Mouse (Mus musculus): ENCODE results near the gene Cmtm4.
"Not testable (repeated sequence)": the region's sequence is repeated elsewhere in the genome, so short reads cannot be mapped to it uniquely, and the experiment has no call there.

The Cmtm4 gene

DNA sequence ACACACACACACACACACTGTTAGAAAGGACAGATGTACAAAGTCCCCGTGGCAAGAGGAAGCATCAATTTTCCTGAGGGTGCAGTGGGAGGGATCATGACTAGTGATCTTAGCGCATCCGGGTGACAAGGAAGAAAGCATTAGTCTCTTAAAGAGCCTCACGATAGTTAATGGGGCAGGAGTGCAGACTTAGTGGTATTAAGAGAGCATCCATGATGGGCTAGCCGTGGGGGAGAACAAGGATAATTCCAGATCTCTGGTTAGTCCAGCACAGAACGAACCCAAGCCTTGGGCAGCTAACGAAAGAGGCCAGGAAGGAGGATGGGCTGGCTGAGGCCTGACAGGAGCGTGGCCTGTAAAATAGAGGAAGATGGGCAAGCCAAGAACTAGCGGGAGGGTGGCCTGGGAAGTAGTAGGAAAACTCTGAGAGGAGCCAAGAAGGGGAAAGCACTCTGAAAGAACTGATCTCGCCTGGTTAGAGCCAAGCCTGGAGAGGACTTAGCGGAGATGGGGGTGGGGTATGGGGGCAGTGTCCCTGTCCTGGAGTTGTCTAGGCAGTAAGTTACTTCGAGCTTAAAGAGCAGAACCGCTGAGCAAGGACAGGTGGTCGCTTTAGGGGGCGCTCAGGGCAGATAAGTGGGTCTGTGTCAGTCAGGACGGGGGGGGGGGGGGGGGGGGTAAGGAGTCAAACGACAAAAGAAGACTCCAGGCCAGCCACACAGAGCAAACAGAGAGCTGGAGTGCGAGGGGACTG lies 56.2 kb downstream of the Cmtm4 start, which contains the start of gene Cmtm3:
TSS of gene Cmtm3 (plus strand) at position 182 of the 754 bp plus-strand sequence.
- DNase-seq (ENCODE audit: low read depth, low spot score), result peak; percentile 26

DNA sequence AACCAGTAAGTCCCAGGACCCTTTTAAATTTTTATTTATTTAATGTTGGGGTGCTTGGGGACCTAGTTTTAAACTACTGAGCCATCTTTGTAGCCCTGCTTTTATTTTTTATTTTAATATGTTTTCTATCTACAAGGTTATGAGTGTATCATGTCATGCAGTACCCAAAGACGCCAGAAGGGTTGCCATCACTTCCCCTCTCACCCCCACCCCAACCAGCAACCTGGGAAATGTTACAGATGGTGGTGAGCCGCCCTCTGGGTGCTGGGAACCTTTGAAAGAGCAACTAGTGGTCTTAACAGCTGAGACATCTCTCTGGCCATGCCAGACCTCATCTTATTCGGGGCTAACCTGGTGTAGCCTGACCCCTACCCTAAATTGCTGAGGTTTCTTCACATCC lies 57.7 kb downstream of the Cmtm4 start:
- DNase-seq (ENCODE audit: low read depth, low spot score), result peak; percentile 24

DNA sequence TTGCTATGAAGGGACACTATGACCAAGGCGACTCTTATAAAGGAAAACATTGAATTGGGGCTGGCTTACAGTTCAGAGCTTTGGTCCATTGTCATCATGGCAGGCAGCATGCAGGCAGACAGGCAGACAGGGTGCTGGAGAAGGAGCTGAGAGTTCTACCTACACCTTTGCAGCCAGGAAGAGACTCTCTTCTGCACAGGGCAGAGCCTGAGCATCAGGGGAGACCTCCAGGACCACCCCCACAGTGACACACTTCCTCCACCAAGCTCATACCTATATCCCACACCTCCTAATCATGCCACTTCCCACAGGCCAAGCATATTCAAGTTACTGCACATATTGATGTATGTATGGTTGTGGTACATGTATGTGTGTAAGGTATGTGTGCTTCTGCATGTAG lies 58.8 kb downstream of the Cmtm4 start:
- no peak for DNase-seq (ENCODE audit: low read depth, low spot score)

- no peak for DNase-seq (ENCODE audit: low read depth, low spot score)
Observed at GRCm38 (mm10) chr8:104334196-104334595, 61.4 kb downstream of the Cmtm4 start.

DNA sequence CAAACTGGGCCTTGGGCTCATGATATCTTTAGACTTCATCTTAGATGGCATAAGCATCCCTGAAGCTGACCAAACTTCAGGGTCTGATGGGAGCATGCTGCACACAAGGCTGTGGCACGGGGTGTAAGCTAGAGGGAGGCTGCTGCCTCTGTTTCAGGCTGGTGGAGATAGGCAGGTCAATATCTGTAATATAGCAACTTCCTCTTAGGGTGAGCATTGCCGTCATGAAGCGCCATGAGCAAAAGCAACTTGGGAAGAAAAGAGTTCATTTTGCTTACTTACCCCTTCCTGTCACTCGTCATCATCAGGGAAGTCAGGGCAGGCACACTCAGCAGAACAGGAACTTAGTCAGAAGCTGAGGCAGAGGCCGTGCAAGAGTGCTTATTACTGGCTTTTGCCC lies 61.8 kb downstream of the Cmtm4 start:
- DNase-seq (ENCODE audit: low read depth, low spot score), result no peak

GRCm38 (mm10) chr8:104332665-104333631 lies 62.7 kb downstream of the Cmtm4 start:
- no peak for DNase-seq (ENCODE audit: low read depth, low spot score)

DNA sequence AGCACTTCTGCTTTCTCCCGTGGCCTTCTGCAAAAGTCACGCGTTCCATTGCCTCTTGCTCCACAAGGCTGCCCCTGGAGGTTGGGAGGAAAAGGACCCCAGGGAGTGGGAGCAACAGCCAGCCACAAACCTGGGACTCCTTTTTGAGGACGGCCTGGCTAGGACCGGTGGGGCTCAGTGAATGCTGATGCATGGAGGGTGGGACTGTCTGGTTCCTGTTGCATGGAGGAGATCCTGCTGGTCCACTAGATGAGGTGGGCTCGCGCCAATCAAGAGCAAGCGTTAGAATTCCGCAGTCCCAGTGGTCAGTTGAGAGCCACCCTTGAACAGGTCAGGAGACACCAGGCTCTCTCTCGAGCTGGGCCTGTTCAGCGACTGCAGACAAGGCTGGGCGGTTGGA lies 73.7 kb downstream of the Cmtm4 start, which contains the start of gene Cmtm2b:
TSS of gene Cmtm2b (plus strand) at position 301 of the 400 bp plus-strand sequence.
- DNase-seq (ENCODE audit: low read depth, low spot score), result not testable (repeated sequence)

DNA sequence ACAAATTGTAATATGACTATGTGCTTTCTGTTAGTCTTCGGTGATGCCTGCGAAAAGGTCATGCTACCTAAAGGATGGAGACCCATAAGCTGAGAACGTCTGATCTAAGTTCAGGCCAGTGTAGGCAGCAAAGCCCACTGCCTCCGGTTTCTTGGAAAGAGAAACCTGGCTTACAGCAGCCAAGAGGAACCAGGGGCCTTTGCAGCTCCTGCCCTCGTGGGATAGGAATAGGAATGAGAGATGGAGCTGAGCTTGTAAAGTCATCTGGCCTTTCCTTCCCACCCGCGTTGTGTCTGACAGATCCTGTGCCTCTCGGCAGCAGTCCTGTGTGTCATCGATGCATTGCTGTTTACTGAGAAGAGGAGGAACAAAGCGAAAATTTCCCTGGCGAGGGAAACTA lies 74.3 kb downstream of the Cmtm4 start, which contains the start of gene Gm11020:
TSS of gene Gm11020 (plus strand) at position 301 of the 400 bp plus-strand sequence.
- DNase-seq (ENCODE audit: low read depth, low spot score), result not testable (repeated sequence)

DNA sequence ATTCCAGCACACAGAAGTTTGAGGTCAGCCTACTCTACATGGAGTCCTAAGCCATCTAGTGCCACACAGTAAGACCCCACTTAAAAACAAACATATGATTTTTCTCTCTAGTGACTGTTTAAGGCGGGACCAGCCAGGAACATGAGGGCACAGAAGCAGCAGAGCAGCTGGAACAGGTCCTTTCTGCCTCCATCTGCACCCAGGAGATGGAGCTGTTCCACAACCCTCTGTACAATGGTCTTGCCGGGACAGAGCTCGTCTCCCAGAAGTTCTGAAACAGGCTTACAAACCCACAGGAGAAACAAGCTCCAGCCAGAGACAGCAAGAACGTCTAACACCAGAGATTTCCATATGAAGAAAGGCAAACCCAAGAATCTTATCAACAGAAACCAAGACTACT lies 82.3 kb downstream of the Cmtm4 start:
- DNase-seq (ENCODE audit: low read depth, low spot score), result no peak

DNA sequence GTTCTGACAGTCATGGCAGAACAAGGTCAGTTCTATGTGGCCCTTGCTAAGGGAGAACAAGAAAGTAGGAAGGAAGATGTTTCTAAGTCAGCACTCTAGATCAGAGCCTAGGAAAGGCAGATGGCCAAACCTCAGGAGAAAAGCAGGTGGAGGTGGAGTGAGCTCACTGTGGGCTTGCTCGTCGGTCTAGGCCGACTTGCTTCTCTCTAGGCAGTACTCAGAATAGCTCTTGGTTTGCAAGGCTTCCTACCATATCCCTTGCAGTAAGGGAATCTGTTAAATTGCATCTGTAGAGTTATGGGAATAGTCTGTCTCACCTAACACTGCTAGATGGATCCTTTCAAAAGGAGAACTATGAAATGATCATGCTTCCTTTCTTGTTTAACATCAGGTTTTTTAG lies 83.6 kb downstream of the Cmtm4 start:
- not testable (repeated sequence) for DNase-seq (ENCODE audit: low read depth, low spot score)

GRCm38 (mm10) chr8:104309441-104310155 lies 86.0 kb downstream of the Cmtm4 start, which contains the start of the genes Gm45711 and Cmtm1:
Gm45711 (minus strand) TSS chr8:104310081.
Cmtm1 (minus strand) TSS chr8:104310145.
- not testable (repeated sequence) for DNase-seq (ENCODE audit: low read depth, low spot score)

GRCm38 (mm10) chr8:104308341-104308740 lies 87.3 kb downstream of the Cmtm4 start:
- DNase-seq (ENCODE audit: low read depth, low spot score), result not testable (repeated sequence)

DNA sequence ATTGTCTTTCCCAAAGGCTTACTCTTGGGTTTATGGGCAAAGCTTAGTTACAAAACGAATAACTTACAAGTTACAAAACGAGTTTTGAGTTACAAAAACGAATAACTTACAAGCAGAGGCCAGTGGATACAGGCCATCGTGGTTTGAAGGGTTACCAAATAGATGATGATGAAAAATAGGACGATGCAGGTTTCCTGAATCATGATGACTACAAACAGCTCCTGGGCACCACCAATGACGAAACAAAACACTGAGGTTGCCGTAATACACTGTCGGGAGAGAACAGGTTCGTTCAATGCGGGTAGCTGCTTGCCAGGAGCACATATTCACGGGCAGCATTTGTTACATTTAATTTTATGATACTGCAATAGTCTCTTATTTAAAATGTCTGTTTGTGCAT lies 90.6 kb downstream of the Cmtm4 start:
- no peak for DNase-seq (ENCODE audit: low read depth, low spot score)

- not testable (repeated sequence) for DNase-seq (ENCODE audit: low read depth, low spot score)
Observed at GRCm38 (mm10) chr8:104302536-104302935, 93.1 kb downstream of the Cmtm4 start.

GRCm38 (mm10) chr8:104301577-104301976 lies 94.0 kb downstream of the Cmtm4 start:
- not testable (repeated sequence) for DNase-seq (ENCODE audit: low read depth, low spot score)
